Mouse (Mus musculus): Measurements from ENCODE around the gene Lrcol1.

The Lrcol1 gene

GRCm38 (mm10) chr5:110386371-110387330 lies 42.1 kb downstream of the Lrcol1 start:
- DNase-seq, result peak; percentile 63 to 66

GRCm38 (mm10) chr5:110387332-110387731 lies 42.8 kb downstream of the Lrcol1 start:
- no peak for DNase-seq

- DNase-seq, result no peak
These were observed 46.1 kb downstream of the Lrcol1 start for GRCm38 (mm10) chr5:110390631-110391030.

GRCm38 (mm10) chr5:110392727-110393126 lies 48.2 kb downstream of the Lrcol1 start:
- DNase-seq, result no peak

GRCm38 (mm10) chr5:110395006-110395661 lies 50.6 kb downstream of the Lrcol1 start:
- no peak for DNase-seq

GRCm38 (mm10) chr5:110401101-110401500 lies 56.6 kb downstream of the Lrcol1 start:
- DNase-seq, result no peak

GRCm38 (mm10) chr5:110402557-110402956 lies 58.0 kb downstream of the Lrcol1 start:
- no peak for DNase-seq

- DNase-seq, result no peak
These were observed 59.4 kb downstream of the Lrcol1 start for GRCm38 (mm10) chr5:110403931-110404330.
